Mouse (Mus musculus) liver, adult 2 months (tissue): ENCODE measurements around the gene 5730409E04Rik. TPM values are rescaled to one million over a fixed set of nuclear protein-coding genes. Genes with fewer than 3 reads are reported as not detected.
A peak's percentile ranks its signal among the peaks of the same experiment; 100 is the strongest.

Source experiments
- DNase-seq: peaks from one replicate; pipeline ENCODE4 v3.0.0-alpha.2; 2011; ENCODE audit warnings: low read depth, low spot score; ENCODE audit errors: extremely low read depth
- H3K27ac ChIP-seq: fragments of 200-500 bp; replicated peaks from 2 replicates; pipeline ENCODE4 v1.5.1; 2012; ENCODE audit warnings: low read depth, mild to moderate bottlenecking, control low read depth, inconsistent platforms, low read length; ENCODE audit not compliant: insufficient read depth
- H3K27me3 ChIP-seq: fragments of 200-500 bp; 2 replicates; pipeline ENCODE4 v1.6.1; 2012; ENCODE audit warnings: mild to moderate bottlenecking, moderate library complexity, low read length, inconsistent platforms; ENCODE audit not compliant: control insufficient read depth, insufficient read depth
- H3K36me3 ChIP-seq: fragments of 200-500 bp; 2 replicates; pipeline ENCODE4 v1.6.1; 2012; ENCODE audit warnings: low read length, inconsistent platforms; ENCODE audit not compliant: control insufficient read depth, insufficient read depth
- H3K4me1 ChIP-seq: fragments of 200-500 bp; 2 replicates; pipeline ENCODE4 v1.6.1; 2011; ENCODE audit warnings: low read length; ENCODE audit not compliant: control insufficient read depth, insufficient read depth
- H3K4me3 ChIP-seq: fragments of 200-500 bp; 2 replicates; pipeline ENCODE4 v1.5.1; 2011; ENCODE audit warnings: low read depth, mild to moderate bottlenecking, control low read depth, low read length, moderate library complexity; ENCODE audit not compliant: insufficient read depth
- H3K79me2 ChIP-seq: fragments of 200-500 bp; 2 replicates; pipeline ENCODE4 v1.6.1; 2012; ENCODE audit warnings: inconsistent platforms, mild to moderate bottlenecking, low read length, moderate library complexity; ENCODE audit not compliant: control insufficient read depth, insufficient read depth
- H3K9ac ChIP-seq: fragments of 200-500 bp; 2 replicates; pipeline ENCODE4 v1.6.1; 2012; ENCODE audit warnings: low read depth, mild to moderate bottlenecking, control low read depth, inconsistent platforms, low read length
- CTCF ChIP-seq: fragments of 200-500 bp; IDR thresholded peaks from 2 replicates; pipeline ENCODE4 v1.5.1; 2011; ENCODE audit warnings: low read depth, low read length, control low read depth
- POLR2A ChIP-seq: fragments of 200-500 bp; IDR thresholded peaks from 2 replicates; pipeline ENCODE4 v1.6.1; 2011; ENCODE audit warnings: low read length, control low read depth; ENCODE audit not compliant: insufficient read depth; ENCODE audit errors: extremely low read depth
- WGBS: fragments of 180-500 bp; shearing (Covaris S2); methylation state at CpG from one replicate; pipeline ENCODE4 v1.1.7; 2018; 5-methylcytosine and 5-hydroxymethylcytosine counted together
- polyA plus RNA-seq: library from polyadenylated mRNA; depleted of rRNA; stranded (reverse); fragments of >200 nt; gene quantifications from 2 replicates; pipeline ENCODE4 v1.2.3, GENCODE M21; 2012; rRNA removed
- total RNA-seq: library from RNA; depleted of rRNA; stranded (reverse); fragments of >200 nt; gene quantifications from 2 replicates; pipeline ENCODE4 v1.2.3, GENCODE M21; 2014; rRNA removed

The 5730409E04Rik gene
- 3.3 and 3.7 TPM in 2 replicates for total RNA-seq
- polyA plus RNA-seq = 4.5 and 4.8 TPM in 2 replicates

DNA sequence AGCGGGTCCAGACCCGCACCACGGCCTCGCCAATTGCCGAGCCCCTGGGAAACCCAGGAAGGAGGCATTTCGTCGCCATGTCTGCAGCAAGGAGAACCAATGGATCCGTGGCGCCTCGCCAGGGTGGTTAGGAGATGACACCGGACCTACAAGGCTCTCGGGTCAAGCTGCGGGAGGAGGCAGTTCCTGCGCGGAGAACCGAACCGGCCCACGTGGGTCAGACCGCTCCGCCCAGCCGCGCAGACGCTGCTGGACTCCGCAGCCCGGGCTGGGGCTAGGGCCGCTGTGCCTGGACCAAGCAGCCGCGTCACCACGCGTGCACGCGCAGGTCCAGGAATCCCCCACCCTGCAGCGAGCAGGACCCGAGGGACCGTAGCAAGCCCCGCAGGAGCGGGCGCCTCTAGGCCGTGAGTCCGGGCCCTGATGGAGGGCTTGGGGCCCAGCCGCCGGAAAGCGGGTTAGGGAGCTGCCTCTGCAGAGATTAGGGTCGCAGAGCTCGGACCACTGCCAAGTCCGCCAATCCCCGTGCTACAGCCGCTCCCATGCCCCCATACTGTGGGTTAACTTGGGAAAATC lies at the start of gene 5730409E04Rik:
Gene 5730409E04Rik (plus strand): TSS at position 213 of the 576 bp plus-strand sequence.
- Histone ChIP-seq H3K4me1 (no peaks in the 10 kb centered on the region), H3K36me3 (no peaks in the 10 kb centered on the region), H3K27me3 (no peaks in the 10 kb centered on the region), H3K4me3 (peak within 1 kb of the TSS; percentile 92), H3K79me2 (peaks cover 3% of the 10 kb centered on the region; the same call in 1 of the 2 replicates), H3K9ac (peak within 1 kb of the TSS; percentile 90), H3K27ac (no peak within 1 kb of the TSS)
- WGBS = 2% methylated on average over 48 of the region's 48 CpGs
- TF ChIP-seq POLR2A (peak; percentile 67; the same call in 1 of the 2 replicates), CTCF (no peak)
- DNase-seq = peak; percentile 70

DNA sequence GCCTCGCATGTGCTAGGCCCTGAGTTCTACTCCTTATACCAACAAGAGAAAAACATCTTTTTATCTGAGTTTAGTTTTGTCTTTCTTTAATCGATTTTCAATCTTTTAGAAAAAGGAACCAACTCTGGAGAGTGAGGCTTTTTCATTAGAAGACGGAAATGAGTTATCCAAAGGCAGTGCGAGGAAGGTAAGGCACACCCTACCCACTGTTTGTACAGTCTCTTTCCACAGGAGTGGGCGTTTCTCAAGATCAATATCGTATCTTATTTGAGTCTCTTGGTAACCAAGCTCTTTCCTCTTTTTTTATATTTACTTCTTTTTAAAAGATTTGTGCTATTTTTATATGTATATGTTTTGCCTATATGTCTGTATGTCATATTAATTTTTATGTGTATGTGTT lies 45.8 kb upstream of the 5730409E04Rik start:
- Histone ChIP-seq H3K9ac (no peak overlapping the region), H3K36me3 (no peaks in the 10 kb centered on the region), H3K79me2 (no peaks in the 10 kb centered on the region), H3K4me3 (no peak overlapping the region), H3K27me3 (no peaks in the 10 kb centered on the region), H3K27ac (no peak overlapping the region), H3K4me1 (no peaks in the 10 kb centered on the region)
- TF ChIP-seq POLR2A (no peak), CTCF (no peak)
- DNase-seq = no peak
- WGBS = 94% methylated on average over 6 of the region's 6 CpGs

DNA sequence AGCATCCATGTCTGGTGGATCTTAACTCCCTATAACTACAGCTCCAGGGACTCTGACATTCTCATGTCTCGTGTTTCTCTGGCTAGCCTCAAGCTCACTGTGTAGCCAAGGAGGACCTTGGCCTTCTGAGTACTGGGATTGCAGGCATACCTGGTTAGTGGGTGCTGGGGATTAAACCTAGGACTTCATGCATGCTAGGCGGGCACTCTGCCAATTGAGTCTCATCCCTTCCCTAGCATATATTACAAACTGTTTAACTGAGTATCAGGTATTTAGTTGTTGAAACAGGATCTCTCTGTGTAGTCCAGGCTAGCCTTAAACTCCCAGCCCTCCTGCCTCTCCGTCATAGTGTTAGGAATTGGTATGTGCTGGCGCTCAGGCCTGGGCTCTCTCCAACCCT lies 42.4 kb upstream of the 5730409E04Rik start:
- Histone ChIP-seq H3K9ac (no peak overlapping the region), H3K27me3 (no peaks in the 10 kb centered on the region), H3K79me2 (no peaks in the 10 kb centered on the region), H3K36me3 (no peaks in the 10 kb centered on the region), H3K4me3 (no peak overlapping the region), H3K27ac (no peak overlapping the region), H3K4me1 (no peaks in the 10 kb centered on the region)
- TF ChIP-seq POLR2A (no peak), CTCF (no peak)
- 93% methylated on average over 4 of the region's 4 CpGs for WGBS
- no peak for DNase-seq

DNA sequence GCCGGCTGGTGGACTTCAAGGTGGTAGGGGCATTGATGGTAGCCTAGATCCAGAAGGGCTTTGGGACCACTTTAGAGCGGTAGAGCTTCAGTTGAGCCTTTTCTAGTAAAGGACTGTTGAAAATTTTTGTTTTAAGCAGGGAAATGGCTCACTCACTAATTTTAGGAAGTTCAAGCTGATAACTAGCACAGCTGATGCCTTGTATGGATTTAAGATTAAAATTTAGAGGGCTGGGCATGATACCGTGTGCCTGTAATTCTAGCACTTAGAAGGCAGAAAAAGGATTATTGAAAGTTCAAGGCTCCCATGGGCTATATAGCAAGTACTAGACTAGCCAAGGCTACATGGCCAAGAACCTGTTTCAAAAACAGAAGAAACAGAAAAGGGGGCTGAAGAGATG lies 39.8 kb upstream of the 5730409E04Rik start:
- DNase-seq = no peak
- Histone ChIP-seq H3K36me3 (no peaks in the 10 kb centered on the region), H3K4me3 (no peak overlapping the region), H3K9ac (no peak overlapping the region), H3K4me1 (no peaks in the 10 kb centered on the region), H3K27ac (no peak overlapping the region), H3K27me3 (no peaks in the 10 kb centered on the region), H3K79me2 (no peaks in the 10 kb centered on the region)
- TF ChIP-seq CTCF = no peak
- TF ChIP-seq POLR2A = no peak
- 92% methylated on average over 3 of the region's 3 CpGs for WGBS

DNA sequence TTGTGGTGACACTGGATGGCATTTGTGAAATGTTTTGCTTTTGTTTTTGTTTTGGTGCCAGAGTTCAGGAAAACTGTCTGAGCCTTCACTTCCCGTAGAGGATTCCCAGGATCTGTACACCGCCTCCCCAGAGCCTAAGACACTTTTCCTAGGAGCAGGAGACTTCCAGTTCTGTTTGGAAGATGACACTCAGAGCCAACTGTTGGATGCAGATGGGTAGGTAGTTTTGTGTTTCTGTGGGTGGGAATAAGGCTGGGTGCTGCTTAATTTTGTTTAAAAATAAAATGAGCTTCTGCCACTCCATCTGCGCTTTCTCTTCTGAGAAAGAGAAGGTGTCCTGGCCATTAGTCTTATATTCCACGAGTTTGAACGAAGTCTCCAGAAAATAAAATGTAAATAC lies 33.3 kb upstream of the 5730409E04Rik start:
- Histone ChIP-seq H3K4me1 (no peaks in the 10 kb centered on the region), H3K9ac (no peak overlapping the region), H3K27me3 (no peaks in the 10 kb centered on the region), H3K79me2 (no peaks in the 10 kb centered on the region), H3K4me3 (no peak overlapping the region), H3K36me3 (no peaks in the 10 kb centered on the region), H3K27ac (no peak overlapping the region)
- DNase-seq = no peak
- TF ChIP-seq POLR2A = no peak
- TF ChIP-seq CTCF = no peak
- WGBS = 94% methylated on average over 5 of the region's 5 CpGs

- 82% methylated on average over 3 of the region's 3 CpGs for WGBS
- no peak for TF ChIP-seq POLR2A
- Histone ChIP-seq H3K27ac (no peak overlapping the region), H3K9ac (no peak overlapping the region), H3K27me3 (no peaks in the 10 kb centered on the region), H3K4me3 (no peak overlapping the region), H3K4me1 (no peaks in the 10 kb centered on the region), H3K79me2 (no peaks in the 10 kb centered on the region), H3K36me3 (no peaks in the 10 kb centered on the region)
- no peak for DNase-seq
Observed at GRCm38 (mm10) chr4:126577920-126578319, 31.7 kb upstream of the 5730409E04Rik start.
